ENCODE assay signal across 12 mouse cellular contexts in the genomic region with DNA sequence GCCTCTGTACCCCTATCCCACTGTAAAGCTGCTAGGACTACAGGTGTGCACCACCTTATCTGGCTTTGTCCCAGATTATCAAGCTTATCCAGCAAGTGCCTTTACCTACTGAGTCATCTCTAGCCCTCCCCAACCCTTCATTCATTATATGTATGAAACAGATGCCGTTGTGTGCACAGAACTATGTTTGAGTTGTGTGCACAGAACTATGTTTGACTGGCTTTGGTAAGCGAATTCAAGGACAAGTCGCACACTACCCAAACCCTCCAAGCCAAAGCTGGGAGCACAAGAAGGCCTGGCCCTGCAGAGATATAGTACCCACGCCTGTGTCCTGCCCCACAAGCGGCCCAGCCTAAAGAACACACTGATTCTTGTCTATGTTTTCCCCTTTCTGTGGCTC. TPM values are rescaled to one million over a fixed set of nuclear protein-coding genes. Genes with fewer than 3 reads are reported as not detected.
DNase-seq lines count a peak whose midpoint lies in the region; ATAC-seq and TF ChIP-seq lines count a peak whose summit lies in the region.
"Had no signal": no experiment of that assay in that cellular context is flagged by ENCODE, and none has a peak within 500 bp of the region (broad histone marks: within the 10 kb centered on the region; RNA-seq: fewer than 3 reads in every experiment).

No protein-coding gene starts in this region.

- H3K36me3 ChIP-seq in heart, embryonic 10.5 days = no peaks in the 10 kb centered on the region
- no peaks in the 10 kb centered on the region for H3K36me3 ChIP-seq in heart, adult 2 months (ENCODE audit: control insufficient read depth, insufficient read depth, low read length)
- H3K36me3 ChIP-seq in liver, embryonic 12.5 days = no peaks in the 10 kb centered on the region
- H3K36me3 ChIP-seq in liver, postnatal 0 days (replicated peaks; ENCODE audit: insufficient read depth, low read length) = no peaks in the 10 kb centered on the region
- H3K36me3 ChIP-seq in neural tube, embryonic 15.5 days = no peaks in the 10 kb centered on the region
- H3K36me3 ChIP-seq: limb, embryonic 13.5 days; neural tube, embryonic 13.5 days had no signal

- no peaks in the 10 kb centered on the region for H3K27me3 ChIP-seq in heart, embryonic 10.5 days (ENCODE audit: insufficient read depth, poor library complexity, severe bottlenecking)
- no peaks in the 10 kb centered on the region for H3K27me3 ChIP-seq in heart, adult 2 months (ENCODE audit: control insufficient read depth, insufficient read depth, low read length)
- H3K27me3 ChIP-seq in liver, embryonic 12.5 days (replicated peaks) = no peaks in the 10 kb centered on the region
- H3K27me3 ChIP-seq in liver, postnatal 0 days (ENCODE audit: insufficient read depth, low read length) = no peaks in the 10 kb centered on the region
- H3K27me3 ChIP-seq in neural tube, embryonic 15.5 days (replicated peaks) = no peaks in the 10 kb centered on the region
- H3K27me3 ChIP-seq: limb, embryonic 13.5 days; neural tube, embryonic 13.5 days had no signal

- H3K27ac ChIP-seq in heart, embryonic 10.5 days = peak overlapping the region; percentile 86; the same call in 1 of the 2 replicates
- H3K27ac ChIP-seq in heart, adult 2 months = no peak overlapping the region
- peak overlapping the region; percentile 66 for H3K27ac ChIP-seq in liver, embryonic 12.5 days
- no peak overlapping the region for H3K27ac ChIP-seq in liver, postnatal 0 days (ENCODE audit: low read depth)
- H3K27ac ChIP-seq in neural tube, embryonic 15.5 days (replicated peaks) = no peak overlapping the region
- H3K27ac ChIP-seq: limb, embryonic 13.5 days had no signal

- H3K4me2 ChIP-seq in liver, embryonic 12.5 days = no peak overlapping the region
- H3K4me2 ChIP-seq in liver, postnatal 0 days (ENCODE audit: low read depth, low read length) = no peak overlapping the region
- no peak overlapping the region for H3K4me2 ChIP-seq in neural tube, embryonic 15.5 days
- H3K4me2 ChIP-seq: heart, embryonic 11.5 days; limb, embryonic 13.5 days; neural tube, embryonic 13.5 days had no signal

- no peak for TF ChIP-seq CTCF in heart, adult 2 months (IDR thresholded peaks at IDR 0.05)
- TF ChIP-seq CTCF in liver, postnatal 0 days (IDR thresholded peaks at IDR 0.05; ENCODE audit: low read depth) = no peak

- no peak for ATAC-seq in liver, embryonic 12.5 days
- no peak for ATAC-seq in liver, postnatal 0 days
- peak; percentile 38; the same call in 1 of the 2 replicates for ATAC-seq in megakaryocyte-erythroid progenitor cell, adult 5-6 weeks (replicated peaks; ENCODE audit: low FRiP score, low TSS enrichment, poor library complexity, severe bottlenecking)
- no peak for ATAC-seq in neural tube, embryonic 15.5 days (ENCODE audit: low FRiP score)

- no peak for TF ChIP-seq POLR2A in heart, adult 2 months (IDR thresholded peaks at IDR 0.05; ENCODE audit: insufficient read depth, low read depth, low read length)

- no peak for TF ChIP-seq EP300 in heart, adult 2 months (IDR thresholded peaks at IDR 0.05; ENCODE audit: insufficient read depth, low read depth, low read length)
- TF ChIP-seq EP300 in liver, postnatal 0 days (IDR thresholded peaks at IDR 0.05; ENCODE audit: low read depth) = no peak

- H3K9ac ChIP-seq in heart, adult 2 months (ENCODE audit: low read depth, low read length) = no peak overlapping the region
- H3K9ac ChIP-seq in liver, embryonic 12.5 days = no peak overlapping the region
- H3K9ac ChIP-seq in liver, postnatal 0 days (replicated peaks) = no peak overlapping the region
- no peak overlapping the region for H3K9ac ChIP-seq in neural tube, embryonic 15.5 days (replicated peaks)
- H3K9ac ChIP-seq: limb, embryonic 13.5 days; neural tube, embryonic 13.5 days had no signal

- intact Hi-C loops in heart, adult 2 months (cut with DNase I) = no loop called here

- H3K79me2 ChIP-seq in heart, adult 2 months (replicated peaks; ENCODE audit: control insufficient read depth, insufficient read depth, low read length) = no peaks in the 10 kb centered on the region

- DNase-seq in heart, embryonic 10.5 days (ENCODE audit: low spot score) = no peak
- DNase-seq in heart, adult 2 months = no peak
- no peak for DNase-seq in liver, postnatal 0 days
- DNase-seq in c-Kit-positive CD71-positive TER-119-positive erythroid progenitor cells, embryonic 14.5 days (ENCODE audit: low spot score) = peak; percentile 20
- DNase-seq: B cell, adult 2 months; gastrocnemius, postnatal 36 days had no signal

- peaks cover 26% of the 10 kb centered on the region for H3K4me1 ChIP-seq in heart, embryonic 10.5 days
- peaks cover 1% of the 10 kb centered on the region; the same call in 1 of the 2 replicates for H3K4me1 ChIP-seq in heart, adult 2 months (ENCODE audit: control insufficient read depth, insufficient read depth, low read length)
- peaks cover 31% of the 10 kb centered on the region for H3K4me1 ChIP-seq in liver, embryonic 12.5 days
- H3K4me1 ChIP-seq in liver, postnatal 0 days (ENCODE audit: insufficient read depth) = peaks cover 17% of the 10 kb centered on the region
- peaks cover 7% of the 10 kb centered on the region; the same call in 1 of the 2 replicates for H3K4me1 ChIP-seq in neural tube, embryonic 15.5 days

- no peaks in the 10 kb centered on the region for H3K9me3 ChIP-seq in heart, embryonic 10.5 days
- no peaks in the 10 kb centered on the region; the same call in 1 of the 2 replicates for H3K9me3 ChIP-seq in liver, embryonic 12.5 days (replicated peaks)
- H3K9me3 ChIP-seq in liver, postnatal 0 days (ENCODE audit: low read length) = no peaks in the 10 kb centered on the region
- no peaks in the 10 kb centered on the region for H3K9me3 ChIP-seq in neural tube, embryonic 15.5 days (replicated peaks)
- H3K9me3 ChIP-seq: limb, embryonic 13.5 days; neural tube, embryonic 13.5 days had no signal

- whole genome bisulfite sequencing in heart, embryonic 10.5 days = 75% methylated on average over 5 of the region's 5 CpGs
- WGBS in heart, adult 2 months = 93% methylated on average over 5 of the region's 5 CpGs
- WGBS in liver, embryonic 12.5 days (ENCODE audit: insufficient replicate concordance) = 52% methylated on average over 5 of the region's 5 CpGs
- 62% methylated on average over 5 of the region's 5 CpGs for WGBS in liver, postnatal 0 days (ENCODE audit: insufficient replicate concordance)
- 91% methylated on average over 5 of the region's 5 CpGs for WGBS in neural tube, embryonic 15.5 days

- H3K4me3 ChIP-seq in heart, embryonic 10.5 days = no peak overlapping the region
- H3K4me3 ChIP-seq in heart, adult 2 months = no peak overlapping the region
- H3K4me3 ChIP-seq in liver, embryonic 12.5 days = no peak overlapping the region
- H3K4me3 ChIP-seq in liver, postnatal 0 days (ENCODE audit: low read depth, low read length) = no peak overlapping the region
- H3K4me3 ChIP-seq in neural tube, embryonic 15.5 days (replicated peaks) = no peak overlapping the region
- H3K4me3 ChIP-seq: limb, embryonic 13.5 days; neural tube, embryonic 13.5 days had no signal

RNA-seq across cellular contexts. Expression of gene Atp1a1, which starts 42.5 kb away (rescaled TPM):
- 164 and 228 TPM in 2 replicates for polyA plus RNA-seq in heart, embryonic 10.5 days (2016; fragmentation: Nextera tagmentation; extraction: Ambion mirVana)
- total RNA-seq in heart, adult 2 months (2021) = 100 to 1,000 TPM; 800 to 832 TPM
- polyA plus RNA-seq in heart, adult 2 months (2012; rRNA removed) = 523 and 821 TPM in 2 replicates
- 54.1 and 55.2 TPM in 2 replicates for polyA plus RNA-seq in liver, embryonic 12.5 days (2016; fragmentation: Nextera tagmentation; extraction: Ambion mirVana)
- polyA plus RNA-seq in liver, postnatal 0 days (2015; fragmentation: Nextera tagmentation; extraction: Ambion mirVana) = 39.3 and 40.8 TPM in 2 replicates
- 105 TPM in 2 replicates for total RNA-seq in megakaryocyte-erythroid progenitor cell, adult 5-6 weeks (2014; fragmentation: Nextera tagmentation)
- 120 and 168 TPM in 2 replicates for total RNA-seq in megakaryocyte-erythroid progenitor cell, adult 5-6 weeks (2017)
- polyA plus RNA-seq in neural tube, embryonic 15.5 days (2015; fragmentation: Nextera tagmentation; extraction: Ambion mirVana) = 77.2 and 88.7 TPM in 2 replicates

Comparison
In these comparisons a context has a peak if more than half of its experiments do, and no peak if none do; other contexts are left out.
1. H3K27ac ChIP-seq: peak in heart, embryonic 10.5 days (single experiment) and liver, embryonic 12.5 days (single experiment); none in heart, adult 2 months (single experiment), liver, postnatal 0 days (single experiment) and neural tube, embryonic 15.5 days (single experiment).